Mouse (Mus musculus): ENCODE measurements around the gene Enpp4. TPM values are rescaled to one million over a fixed set of nuclear protein-coding genes. Genes with fewer than 3 reads are reported as not detected.
A peak's percentile ranks its signal among the peaks of the same experiment; 100 is the strongest.

Gene Enpp4
- polyA plus RNA-seq (2012; rRNA removed): 10.7 and 13.1 TPM in 2 replicates

DNA sequence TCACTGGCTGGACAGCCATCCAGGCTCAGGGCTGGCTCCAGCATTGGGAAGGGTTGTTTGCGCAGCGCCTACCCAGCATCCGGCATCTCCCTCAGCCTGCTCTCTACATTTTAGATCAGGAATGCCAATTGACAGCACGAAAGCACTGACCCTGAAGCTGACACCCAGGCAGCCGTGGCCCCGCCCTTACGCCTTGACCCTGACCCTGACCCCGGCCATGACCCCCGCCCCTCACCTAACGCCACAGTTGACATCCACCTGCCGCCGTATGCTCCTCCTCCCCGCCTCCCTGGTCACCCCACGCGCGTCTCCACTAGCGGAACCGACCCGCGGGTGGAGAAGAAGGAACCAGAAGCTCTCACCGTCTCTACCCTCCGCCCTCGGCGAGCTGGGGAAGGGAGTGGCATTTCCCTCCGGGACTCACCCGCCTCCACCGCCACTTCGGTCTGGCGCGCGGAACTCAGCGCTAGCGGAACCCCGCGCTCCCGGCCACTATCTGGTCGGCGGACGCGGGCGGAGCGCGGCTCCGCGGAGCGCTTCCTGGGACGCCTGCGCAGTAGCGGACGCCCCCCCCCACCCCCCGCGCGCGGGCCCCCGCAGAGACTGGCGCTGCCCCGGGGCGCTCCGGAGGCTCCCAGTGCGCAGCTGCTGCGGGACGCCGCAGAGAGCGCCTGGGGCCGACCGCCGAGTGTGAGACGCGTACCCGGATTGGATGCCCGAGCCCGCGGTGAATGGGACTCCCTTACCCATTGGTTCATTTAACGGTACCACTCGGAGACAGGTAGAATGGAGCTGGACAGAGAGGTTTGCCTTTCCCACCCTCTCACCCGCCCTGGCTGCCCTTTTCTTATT, at the start of gene Enpp4:
TSS of gene Enpp4 (minus strand) at position 523 of the 852 bp plus-strand sequence.
- peak; percentile 78 to 95 for DNase-seq (ENCODE audit: extremely low spot score in 1 of 2, low spot score in 1 of 2)

DNA sequence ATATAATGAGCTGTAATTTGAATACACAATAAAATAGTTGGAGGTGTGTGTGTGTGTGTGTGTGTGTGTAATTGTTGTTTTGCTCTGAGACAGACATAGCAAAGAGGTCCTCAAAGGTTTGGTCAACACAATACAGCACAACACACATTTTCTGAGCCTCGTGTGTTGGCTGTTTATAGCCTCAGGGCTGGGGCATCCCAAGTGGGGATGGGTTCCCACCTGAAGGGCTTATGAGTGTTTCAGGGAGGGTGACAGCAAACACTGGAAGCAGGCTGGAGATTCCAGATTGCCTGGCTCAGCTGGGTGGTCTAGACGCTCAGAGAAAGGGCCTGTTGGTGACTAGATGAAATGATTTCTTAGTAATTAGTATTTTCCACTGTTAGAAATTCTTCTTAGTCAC, 49.6 kb upstream of the Enpp4 start:
- DNase-seq (ENCODE audit: extremely low spot score in 1 of 2, low spot score in 1 of 2): no peak

DNA sequence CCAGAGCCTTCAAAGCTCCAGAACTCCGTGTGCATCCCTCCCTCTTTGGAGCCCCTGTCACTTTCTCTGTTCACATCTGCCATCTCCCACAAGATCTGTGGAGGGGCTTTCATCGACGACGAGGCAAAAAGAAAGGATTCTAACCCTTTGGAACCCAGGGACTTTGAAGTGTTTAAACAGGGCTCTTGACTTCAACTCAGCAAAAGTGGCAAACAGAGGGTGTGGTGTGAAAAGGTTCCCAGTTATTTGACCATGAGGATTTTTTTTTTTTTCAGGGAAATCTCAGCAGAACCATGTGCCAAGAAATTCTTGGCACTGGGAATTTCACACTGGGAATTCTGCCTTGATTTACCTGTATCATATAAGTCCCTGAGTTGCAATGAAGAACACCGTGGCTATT, 48.3 kb upstream of the Enpp4 start:
- DNase-seq (ENCODE audit: extremely low spot score in 1 of 2, low spot score in 1 of 2): no peak

DNA sequence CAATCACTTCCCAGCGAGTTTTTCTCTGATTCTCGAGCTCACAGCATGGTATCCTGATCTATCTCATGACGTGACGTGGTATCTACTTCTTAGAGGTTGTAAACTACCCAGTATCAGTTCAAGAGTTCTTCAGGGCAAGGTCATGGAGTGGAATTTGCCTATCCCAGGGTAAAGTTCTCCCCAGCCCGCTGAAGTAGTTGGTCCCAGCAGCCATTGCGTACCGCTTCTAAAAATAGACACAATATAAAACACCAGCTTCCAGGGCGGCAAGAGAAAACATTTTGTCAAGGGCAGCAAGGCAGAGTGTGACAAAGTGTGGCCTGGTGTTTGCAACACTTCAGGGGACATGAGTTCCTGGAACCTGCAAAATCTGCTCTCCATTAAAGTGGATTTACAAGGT, 46.3 kb upstream of the Enpp4 start:
- no peak for DNase-seq (ENCODE audit: extremely low spot score in 1 of 2, low spot score in 1 of 2)

DNA sequence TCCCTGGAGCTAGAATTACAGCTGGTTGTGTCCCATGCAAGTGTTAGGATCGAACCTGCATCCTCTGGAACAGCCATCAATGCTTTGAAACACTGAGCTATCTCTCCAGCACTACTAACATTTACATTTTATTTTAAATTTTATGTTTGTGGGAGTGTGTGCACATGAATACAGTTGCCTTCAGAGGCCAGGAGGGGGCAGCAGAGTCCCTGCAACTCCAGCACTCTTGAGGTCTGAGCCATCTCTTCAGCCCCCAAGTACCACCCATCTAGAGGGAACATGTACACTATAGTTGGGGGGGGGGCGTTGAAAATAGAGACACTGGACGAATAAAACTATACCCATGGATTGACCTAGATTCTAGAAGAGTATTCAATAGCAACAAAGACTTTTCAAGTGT, 45.5 kb upstream of the Enpp4 start:
- DNase-seq (ENCODE audit: extremely low spot score in 1 of 2, low spot score in 1 of 2): peak in 1 of 2 experiments; percentile 20

DNA sequence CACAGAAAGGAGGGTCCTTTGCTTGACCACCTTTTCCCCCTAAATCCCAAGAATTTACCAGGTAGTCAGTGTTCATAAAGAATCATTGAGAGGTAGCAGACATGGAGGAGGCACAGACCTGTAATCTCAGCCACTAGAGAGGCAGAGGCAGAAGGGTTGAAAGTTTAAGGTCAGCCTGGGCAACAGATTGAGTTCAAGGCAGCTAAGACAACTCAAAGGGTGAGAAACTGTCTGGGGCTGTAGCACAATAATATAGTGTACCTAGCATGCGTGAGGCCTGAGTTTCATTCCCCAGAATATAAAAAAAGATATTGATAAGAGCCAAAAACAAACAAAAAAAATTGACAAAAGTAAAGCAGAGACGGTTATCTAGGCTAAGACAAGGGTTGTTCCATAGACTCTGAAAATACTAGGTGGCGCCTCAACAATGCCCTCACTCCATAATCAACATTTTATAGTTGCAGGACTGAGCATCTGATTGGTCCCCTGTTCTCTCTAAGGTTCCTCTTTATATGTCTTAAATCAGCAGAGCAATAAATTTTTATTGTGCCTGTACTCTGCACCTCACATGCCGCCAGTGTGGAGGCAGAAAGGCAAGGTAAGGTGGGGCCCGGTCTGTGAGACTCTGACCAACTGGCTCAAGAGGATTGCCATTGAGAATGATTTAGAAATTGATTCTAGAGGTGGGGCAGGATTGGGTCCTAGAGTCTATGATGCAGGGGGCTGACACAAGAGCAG, 42.7 kb upstream of the Enpp4 start:
- no peak for DNase-seq (ENCODE audit: extremely low spot score in 1 of 2, low spot score in 1 of 2)

DNA sequence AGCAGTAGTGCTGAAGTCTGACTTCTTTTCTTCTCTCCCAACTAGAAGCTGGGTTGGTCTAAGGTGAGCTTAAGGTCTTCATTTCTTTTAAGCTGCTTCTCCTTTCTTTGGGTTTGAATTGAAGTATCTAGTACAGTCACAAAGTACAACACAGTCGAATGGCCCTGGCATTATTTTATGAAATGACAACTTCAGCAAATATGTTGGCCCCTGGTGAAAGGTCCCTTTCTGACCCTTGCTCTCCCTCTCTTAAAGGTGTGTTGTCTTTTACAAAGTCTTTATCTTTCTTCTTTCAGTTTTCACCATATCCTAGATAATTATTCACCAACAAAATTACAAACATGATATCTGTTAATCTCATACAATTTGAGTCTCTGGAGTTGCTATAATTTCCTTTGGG, 40.2 kb upstream of the Enpp4 start:
- DNase-seq (ENCODE audit: extremely low spot score in 1 of 2, low spot score in 1 of 2): no peak

DNA sequence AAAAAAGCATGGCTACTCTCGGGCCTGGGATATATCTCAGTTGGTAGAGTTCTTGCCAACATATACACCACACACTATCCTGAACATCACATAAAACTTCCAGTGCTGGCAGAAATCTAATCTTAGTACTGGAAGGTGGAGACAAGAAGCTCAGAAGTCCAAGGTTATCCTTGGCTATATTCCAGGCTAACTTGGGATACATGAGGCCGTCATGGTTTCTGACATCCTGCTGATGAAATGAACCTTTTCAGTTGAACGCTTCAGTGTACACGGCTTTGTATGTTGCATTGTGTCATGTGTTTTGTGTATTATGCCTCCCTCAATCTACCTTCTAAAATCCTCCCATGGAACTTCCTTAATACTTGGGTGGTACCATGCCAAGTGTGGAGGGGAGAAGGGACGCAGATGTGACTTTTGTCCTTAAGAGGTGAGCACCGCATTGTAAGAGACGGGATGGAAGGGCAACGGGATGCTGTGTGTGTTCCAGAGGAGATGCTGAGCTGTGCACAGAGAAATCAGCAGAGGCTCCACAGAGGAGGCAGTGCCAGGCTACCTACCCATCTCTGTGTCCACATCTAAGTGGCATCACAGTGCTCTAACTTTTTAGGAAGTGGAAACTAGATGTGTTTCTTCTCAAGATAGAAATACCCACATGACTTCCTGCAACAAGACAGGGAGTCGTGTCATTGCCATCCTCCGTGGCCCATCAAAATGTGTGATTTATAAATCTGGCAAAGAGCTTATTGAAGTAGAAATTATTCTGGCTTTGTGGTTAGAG, 31.4 kb upstream of the Enpp4 start:
- no peak for DNase-seq (ENCODE audit: extremely low spot score in 1 of 2, low spot score in 1 of 2)

DNA sequence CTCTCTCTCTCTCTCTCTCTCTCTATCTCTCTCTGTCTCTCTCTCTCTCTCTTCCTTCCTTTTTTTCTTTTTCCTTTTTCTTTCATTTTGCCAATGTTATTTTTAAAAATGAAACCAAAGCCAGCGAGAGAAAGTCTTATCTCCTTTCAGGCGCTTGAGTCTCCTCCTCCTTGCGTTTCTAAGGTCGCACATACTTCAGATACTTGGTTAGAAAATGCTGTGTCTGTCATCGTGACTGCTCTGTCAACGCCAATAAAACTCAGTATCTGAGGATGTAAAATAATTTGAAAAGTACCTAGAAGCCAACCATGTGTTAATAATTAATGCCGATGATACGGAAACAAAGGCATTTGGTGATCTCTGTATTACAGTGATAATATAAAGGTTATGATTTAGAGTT, 30.4 kb upstream of the Enpp4 start:
- DNase-seq (ENCODE audit: extremely low spot score in 1 of 2, low spot score in 1 of 2): no peak

DNA sequence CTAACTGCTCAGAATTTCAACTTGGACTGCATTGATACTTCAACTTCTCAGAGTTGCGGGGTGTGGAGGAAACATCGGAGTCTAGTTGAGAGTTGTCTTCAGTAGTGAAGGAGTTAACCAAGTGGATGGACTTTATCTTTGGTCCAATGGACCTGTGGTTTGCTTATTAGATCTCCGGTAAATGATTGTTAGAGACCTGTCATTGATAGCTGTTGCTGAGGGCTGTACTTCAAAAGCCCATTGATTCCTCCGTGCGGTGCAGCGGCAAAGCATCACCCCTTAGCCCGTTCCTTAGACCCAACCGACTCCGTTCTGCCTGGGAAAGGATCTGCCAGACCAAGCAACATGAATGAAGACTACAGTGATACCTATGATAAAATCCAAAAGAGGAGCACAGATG, 28.9 kb upstream of the Enpp4 start:
- no peak for DNase-seq (ENCODE audit: extremely low spot score in 1 of 2, low spot score in 1 of 2)

DNA sequence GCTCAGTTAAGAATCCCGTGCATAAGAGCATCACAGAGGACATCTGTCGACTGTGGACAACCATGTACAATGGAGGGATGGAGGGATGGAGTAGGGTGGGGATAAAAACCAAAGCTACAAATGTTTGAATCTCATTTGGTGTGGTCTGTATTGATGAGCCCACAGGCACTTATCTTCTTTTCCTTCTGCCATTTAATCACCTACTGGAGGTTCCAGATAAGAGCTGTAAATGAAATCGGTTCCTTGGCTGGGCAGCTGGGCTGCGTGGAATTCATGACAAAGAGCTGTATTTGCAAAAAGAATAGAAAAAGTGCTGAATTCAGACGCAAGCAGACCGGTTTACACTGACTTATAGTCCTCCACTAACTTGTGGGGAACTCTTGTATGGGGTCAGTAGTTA, 28.5 kb upstream of the Enpp4 start:
- DNase-seq (ENCODE audit: extremely low spot score in 1 of 2, low spot score in 1 of 2): no peak

DNA sequence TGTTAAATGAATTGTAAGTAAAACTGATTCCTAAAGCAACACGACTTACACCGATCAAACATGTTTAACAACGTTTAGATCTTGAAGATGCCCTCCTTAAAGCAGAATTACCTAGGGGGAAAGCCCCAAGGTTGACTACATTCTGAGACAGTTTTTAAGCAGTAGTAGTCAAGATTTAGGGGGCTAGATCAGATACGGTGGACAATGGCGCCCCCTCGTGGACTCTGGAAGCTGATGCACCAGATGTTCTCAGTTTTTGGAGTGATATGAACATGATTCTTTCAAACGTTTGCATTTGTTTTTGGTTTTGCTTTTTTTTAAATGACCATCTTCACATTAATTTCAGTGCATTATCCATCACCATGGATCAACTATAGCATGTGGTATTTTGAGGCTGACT, 24.8 kb upstream of the Enpp4 start:
- peak in 1 of 2 experiments; percentile 86 for DNase-seq (ENCODE audit: extremely low spot score in 1 of 2, low spot score in 1 of 2)

DNA sequence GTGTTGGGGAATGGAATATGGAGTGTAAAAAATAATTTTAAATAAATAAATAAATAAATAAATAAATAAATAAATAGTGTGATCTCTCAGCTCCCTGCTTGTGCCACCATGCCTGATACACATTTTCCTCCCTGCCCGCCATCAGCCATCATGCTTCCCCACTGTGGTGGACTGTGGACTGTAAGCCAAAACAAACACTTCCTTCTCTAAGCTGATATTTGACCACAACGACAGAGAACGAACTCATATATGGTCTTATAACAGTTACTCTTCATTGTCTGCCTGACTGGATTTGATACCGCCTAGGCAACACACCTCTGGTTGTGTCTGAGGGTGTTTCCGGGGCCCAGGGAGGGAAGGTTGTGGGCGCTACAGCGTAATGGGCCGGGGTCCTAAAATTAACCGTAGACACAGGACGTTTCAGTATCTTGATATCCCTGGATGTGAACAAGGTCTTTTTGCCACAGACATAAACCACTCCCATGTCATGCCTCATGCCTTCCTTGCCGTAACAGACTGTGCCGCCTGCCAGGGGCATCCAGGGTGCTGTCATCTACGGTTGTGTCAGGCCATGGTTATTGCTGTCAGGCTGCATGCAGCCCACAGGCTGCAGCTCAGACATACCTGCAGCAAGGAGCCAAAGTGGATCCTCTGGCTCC, 23.6 kb upstream of the Enpp4 start:
- DNase-seq (ENCODE audit: extremely low spot score in 1 of 2, low spot score in 1 of 2): no peak

DNA sequence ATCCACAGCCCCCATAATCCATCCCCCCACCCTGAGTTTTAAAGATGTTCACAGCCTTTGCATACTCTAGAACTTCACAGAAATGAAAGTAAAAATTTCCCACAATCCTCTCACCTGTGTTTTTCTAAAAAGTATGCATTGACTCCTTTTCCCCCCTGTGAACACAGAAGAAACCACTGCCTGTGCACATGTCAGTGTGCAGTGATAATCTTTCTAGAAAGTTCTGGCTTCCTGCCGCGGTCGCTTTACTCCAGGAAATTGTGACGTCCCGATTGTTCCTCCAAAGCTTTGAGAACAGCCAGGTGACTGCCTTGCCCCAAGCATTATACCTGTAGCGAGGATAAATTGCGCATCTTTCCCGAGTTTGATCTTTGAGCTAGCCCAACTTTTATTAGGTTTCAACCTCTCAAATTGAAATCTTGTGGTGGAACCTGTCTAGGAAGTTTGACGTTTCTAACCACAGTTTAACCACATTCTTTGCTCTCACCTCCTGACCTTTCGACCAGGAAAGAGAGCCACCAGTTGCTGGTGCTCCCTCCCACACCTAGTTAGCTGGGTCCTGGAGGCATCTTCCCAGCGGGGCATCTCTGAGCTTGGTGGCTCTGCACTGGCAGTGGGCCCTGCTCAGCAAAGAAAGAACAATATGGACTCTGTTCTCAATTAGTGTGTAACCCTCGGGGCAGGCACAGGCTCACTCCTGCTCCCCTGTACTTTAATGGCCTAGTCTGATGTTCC, 15.9 kb upstream of the Enpp4 start:
- no peak for DNase-seq (ENCODE audit: extremely low spot score in 1 of 2, low spot score in 1 of 2)

DNA sequence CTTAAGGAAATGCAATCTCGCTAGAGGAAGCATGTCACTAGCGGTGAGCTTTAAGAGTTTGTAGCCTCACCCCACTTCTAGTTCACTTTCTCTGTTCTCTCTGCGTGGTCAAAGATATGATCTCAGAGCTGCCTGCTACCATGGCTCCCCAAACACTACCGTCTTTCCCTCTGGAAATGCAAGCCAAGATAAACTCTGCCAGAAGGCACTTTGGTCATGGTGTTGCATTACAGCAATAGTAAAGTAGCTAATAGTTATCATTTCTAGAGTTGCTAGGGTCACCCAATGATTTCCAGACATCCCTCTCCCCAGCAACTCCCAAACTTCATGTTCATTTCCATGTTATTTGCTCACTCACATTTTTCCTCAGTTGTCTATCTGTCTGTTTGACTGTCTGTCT, 12.6 kb upstream of the Enpp4 start:
- no peak for DNase-seq (ENCODE audit: extremely low spot score in 1 of 2, low spot score in 1 of 2)

DNA sequence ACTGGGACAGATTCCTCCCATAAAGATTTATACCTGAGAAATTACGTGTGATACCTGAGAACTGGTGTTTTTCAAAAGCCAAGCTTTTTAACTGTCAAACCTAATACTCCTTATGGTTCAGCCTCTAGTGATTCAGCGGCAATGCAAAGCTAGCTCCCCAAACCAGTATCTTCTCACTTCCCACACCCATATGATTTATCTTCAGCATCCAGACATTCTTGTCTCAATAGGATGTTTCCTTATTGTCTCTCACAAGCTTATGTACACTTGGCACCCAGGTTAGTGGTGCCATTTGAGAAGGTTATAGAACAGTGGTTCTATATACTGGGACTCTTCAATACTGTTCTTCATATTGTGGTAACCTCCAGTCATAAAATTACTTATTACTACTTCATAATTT, 12.1 kb upstream of the Enpp4 start:
- no peak for DNase-seq (ENCODE audit: extremely low spot score in 1 of 2, low spot score in 1 of 2)

DNA sequence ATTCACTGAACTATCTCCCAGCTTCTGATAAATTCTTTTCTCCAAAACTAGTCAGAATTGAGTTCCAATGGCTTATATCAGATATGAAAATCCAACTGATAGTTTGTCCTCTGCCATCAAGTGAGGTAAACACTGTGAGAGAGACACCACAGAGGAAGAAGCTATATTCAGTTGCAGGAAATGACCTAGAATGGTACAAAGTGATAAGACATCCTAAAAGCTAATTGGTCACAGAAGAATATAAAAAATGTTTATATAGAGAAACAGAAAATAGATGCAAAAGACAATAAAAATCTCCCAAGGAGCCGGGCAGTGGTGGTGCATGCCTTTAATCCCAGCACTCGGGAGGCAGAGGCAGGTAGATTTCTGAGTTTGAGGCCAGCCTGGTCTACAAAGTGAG, 11.0 kb upstream of the Enpp4 start:
- DNase-seq (ENCODE audit: extremely low spot score in 1 of 2, low spot score in 1 of 2): no peak

DNA sequence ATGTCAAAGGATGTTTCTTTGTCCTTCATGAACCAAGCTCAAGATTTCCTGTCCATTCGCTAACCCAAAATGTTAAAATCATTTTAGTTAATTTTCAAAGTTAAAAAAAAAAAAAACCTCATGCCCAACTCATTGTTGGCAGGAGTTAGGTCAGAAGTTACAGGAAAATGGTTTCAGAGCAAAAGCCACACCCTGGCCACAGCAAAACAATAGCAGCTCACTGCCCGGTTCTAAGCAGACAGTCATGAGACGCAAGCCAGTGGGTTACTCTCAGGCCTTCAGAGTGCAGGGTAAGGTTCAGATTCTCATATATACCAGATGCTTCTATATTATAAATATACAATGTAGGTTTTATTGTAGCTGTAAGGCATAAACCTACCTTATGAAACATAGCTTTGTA, 2.7 kb upstream of the Enpp4 start:
- no peak for DNase-seq (ENCODE audit: extremely low spot score in 1 of 2, low spot score in 1 of 2)

DNA sequence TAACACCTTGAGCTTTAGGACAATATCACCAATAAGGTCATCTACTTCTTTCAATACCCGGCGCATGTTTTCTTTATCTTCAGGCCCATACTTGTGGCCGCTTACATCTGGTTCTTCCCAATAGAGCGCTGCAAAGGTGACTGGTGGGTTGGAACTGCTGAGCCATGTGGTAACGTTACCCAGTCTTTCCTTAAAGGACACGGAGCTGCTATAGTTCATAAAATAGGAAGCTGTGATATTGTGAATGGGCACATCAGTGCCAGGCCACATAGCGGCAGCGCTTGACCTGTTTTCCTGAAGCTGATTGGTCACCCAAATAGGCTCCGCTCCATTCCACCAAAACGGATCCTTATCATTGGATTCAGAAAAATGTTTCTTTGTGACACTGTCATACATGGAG, 3.6 kb downstream of the Enpp4 start:
- no peak for DNase-seq (ENCODE audit: extremely low spot score in 1 of 2, low spot score in 1 of 2)

DNA sequence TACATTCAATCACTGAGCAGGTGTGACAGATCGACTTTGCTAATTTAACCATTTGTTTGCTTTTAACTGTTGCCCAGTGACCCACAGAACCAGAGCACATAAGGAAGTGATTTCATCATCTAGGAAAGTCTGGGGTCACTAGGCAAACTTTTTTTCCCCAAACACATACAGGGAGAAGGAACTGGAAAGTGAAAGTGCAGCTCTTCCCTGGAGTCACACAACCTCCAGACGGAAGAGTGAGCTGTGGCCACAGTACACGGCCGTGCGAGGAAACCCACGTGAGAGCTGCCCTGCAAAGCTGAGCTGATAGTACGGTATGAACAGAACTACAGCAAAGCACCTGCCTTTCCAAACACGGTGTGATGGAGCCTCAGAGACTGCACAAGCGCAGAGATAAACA, 4.7 kb downstream of the Enpp4 start:
- no peak for DNase-seq (ENCODE audit: extremely low spot score in 1 of 2, low spot score in 1 of 2)

Data from frontal cortex, adult 2 months (tissue).